Mouse (Mus musculus) heart, adult 2 months (tissue): ENCODE results near the gene 4930430F08Rik.

Experiments
- CTCF ChIP-seq: fragments of 200-600 bp; IDR thresholded peaks from 2 replicates; pipeline ENCODE4 v1.8.1; 2022; ENCODE audit warnings: antibody characterized with exemption, mild to moderate bottlenecking, moderate library complexity
- POLR2A ChIP-seq: fragments of 200-500 bp; IDR thresholded peaks from 2 replicates; pipeline ENCODE4 v1.6.1; 2011; ENCODE audit warnings: mild to moderate bottlenecking, low read depth, low read length, control low read depth; ENCODE audit not compliant: insufficient read depth

- TF ChIP-seq POLR2A (no peak), CTCF (no peak)
Observed at GRCm38 (mm10) chr10:100622494-100622893, 32.3 kb upstream of the 4930430F08Rik start.
